Mouse (Mus musculus) layer of hippocampus, adult 2 months (tissue): ENCODE measurements around the gene Calhm1. TPM values are rescaled to one million over a fixed set of nuclear protein-coding genes. Genes with fewer than 3 reads are reported as not detected.
"Not testable (repeated sequence)": the region's sequence is repeated elsewhere in the genome, so short reads cannot be mapped to it uniquely, and the experiment has no call there.

Experiments used
- DNase-seq, 2 experiments: peaks; one replicate each; pipeline ENCODE4 v3.0.0; 2022; ENCODE audit warnings: low spot score in 2 of 2
- H3K27ac ChIP-seq: fragments of 200-600 bp; 2 replicates; pipeline ENCODE4 v1.8.1; 2022
- H3K4me3 ChIP-seq: fragments of 200-600 bp; 2 replicates; pipeline ENCODE4 v1.8.1; 2022; ENCODE audit warnings: mild to moderate bottlenecking
- CTCF ChIP-seq: fragments of 200-600 bp; conservative IDR thresholded peaks from 2 replicates; pipeline ENCODE4 v1.8.1; 2022; ENCODE audit warnings: antibody characterized with exemption, mild to moderate bottlenecking, moderate library complexity
- total RNA-seq, 2 experiments: library from RNA; stranded (reverse); gene quantifications; 2 replicates each; pipeline ENCODE4 v1.2.3; 2021

Calhm1 gene
- total RNA-seq, 2 experiments from 2014 or later, result not detected

GRCm38 (mm10) chr19:47142438-47142837 is 1.6 kb downstream of the Calhm1 start:
- no peak for DNase-seq
- Histone ChIP-seq H3K27ac (no peak overlapping the region), H3K4me3 (no peak overlapping the region)
- no peak for TF ChIP-seq CTCF

- DNase-seq, H3K4me3 ChIP-seq: not testable (repeated sequence)
Measured at GRCm38 (mm10) chr19:47139611-47140010, 4.4 kb downstream of the Calhm1 start.

GRCm38 (mm10) chr19:47137771-47138421 is 6.2 kb downstream of the Calhm1 start, which contains the start of gene Calhm2:
Gene Calhm2, minus strand, starts transcription at chr19:47138294.
- no peak for TF ChIP-seq CTCF
- DNase-seq, result peak in 1 of 2 experiments; percentile 38
- Histone ChIP-seq H3K27ac (peak within 1 kb of the TSS; percentile 92), H3K4me3 (peak within 1 kb of the TSS; percentile 62)

More at GRCm38 (mm10) chr19:47139611-47140010, 4.4 kb downstream of the Calhm1 start:
- H3K27ac ChIP-seq, result not testable (repeated sequence)

GRCm38 (mm10) chr19:47137051-47137581 is 6.9 kb downstream of the Calhm1 start:
- TF ChIP-seq CTCF, result no peak
- Histone ChIP-seq H3K4me3 (peak overlapping the region; percentile 62), H3K27ac (peak overlapping the region; percentile 92)
- DNase-seq, result peak; percentile 65 to 69

GRCm38 (mm10) chr19:47136170-47136569 is 7.9 kb downstream of the Calhm1 start:
- Histone ChIP-seq H3K4me3 (no peak overlapping the region; the same call in 1 of the 2 replicates), H3K27ac (peak overlapping the region; percentile 92; the same call in 1 of the 2 replicates)
- no peak for DNase-seq
- TF ChIP-seq CTCF, result no peak

GRCm38 (mm10) chr19:47135568-47135967 is 8.5 kb downstream of the Calhm1 start:
- no peak for DNase-seq
- Histone ChIP-seq H3K4me3 (no peak overlapping the region), H3K27ac (peak overlapping the region; percentile 28; the same call in 1 of the 2 replicates)
- TF ChIP-seq CTCF, result no peak

- no peak for DNase-seq
- Histone ChIP-seq H3K4me3 (no peak overlapping the region), H3K27ac (no peak overlapping the region)
- TF ChIP-seq CTCF, result no peak
Measured at GRCm38 (mm10) chr19:47133161-47133560, 10.9 kb downstream of the Calhm1 start.

- Histone ChIP-seq H3K4me3 (no peak overlapping the region), H3K27ac (no peak overlapping the region)
- no peak for TF ChIP-seq CTCF
- no peak for DNase-seq
Measured at GRCm38 (mm10) chr19:47130551-47131125, 13.4 kb downstream of the Calhm1 start.

GRCm38 (mm10) chr19:47128835-47129234 is 15.2 kb downstream of the Calhm1 start:
- H3K4me3 ChIP-seq, result no peak overlapping the region
- DNase-seq, result no peak
- no peak overlapping the region for H3K27ac ChIP-seq
- no peak for TF ChIP-seq CTCF

- no peak for DNase-seq
- no peak for TF ChIP-seq CTCF
Measured at GRCm38 (mm10) chr19:47128164-47128563, 15.9 kb downstream of the Calhm1 start.

GRCm38 (mm10) chr19:47122802-47123201 is 21.3 kb downstream of the Calhm1 start:
- Histone ChIP-seq H3K4me3 (no peak overlapping the region), H3K27ac (no peak overlapping the region)
- DNase-seq, result no peak
- TF ChIP-seq CTCF, result peak; percentile 82

More at GRCm38 (mm10) chr19:47128164-47128563, 15.9 kb downstream of the Calhm1 start:
- H3K27ac ChIP-seq, result peak overlapping the region; percentile 14; the same call in 1 of the 2 replicates
- no peak overlapping the region for H3K4me3 ChIP-seq

- peak; percentile 88 for TF ChIP-seq CTCF
- peak in 1 of 2 experiments; percentile 24 for DNase-seq
- H3K4me3 ChIP-seq, result no peak overlapping the region
- no peak overlapping the region for H3K27ac ChIP-seq
Measured at GRCm38 (mm10) chr19:47121054-47121453, 23.0 kb downstream of the Calhm1 start.

- TF ChIP-seq CTCF, result no peak
- Histone ChIP-seq H3K4me3 (no peak overlapping the region), H3K27ac (peak overlapping the region; percentile 89)
- DNase-seq, result peak in 1 of 2 experiments; percentile 46
Measured at GRCm38 (mm10) chr19:47118634-47119033, 25.4 kb downstream of the Calhm1 start.
